Mouse (Mus musculus): ENCODE results near the gene Pgam2. TPM values are rescaled to one million over a fixed set of nuclear protein-coding genes. Genes with fewer than 3 reads are reported as not detected.
A peak's percentile ranks its signal among the peaks of the same experiment; 100 is the strongest.

Gene Pgam2
- polyA plus RNA-seq, 1 experiment: 1.1 TPM

DNA sequence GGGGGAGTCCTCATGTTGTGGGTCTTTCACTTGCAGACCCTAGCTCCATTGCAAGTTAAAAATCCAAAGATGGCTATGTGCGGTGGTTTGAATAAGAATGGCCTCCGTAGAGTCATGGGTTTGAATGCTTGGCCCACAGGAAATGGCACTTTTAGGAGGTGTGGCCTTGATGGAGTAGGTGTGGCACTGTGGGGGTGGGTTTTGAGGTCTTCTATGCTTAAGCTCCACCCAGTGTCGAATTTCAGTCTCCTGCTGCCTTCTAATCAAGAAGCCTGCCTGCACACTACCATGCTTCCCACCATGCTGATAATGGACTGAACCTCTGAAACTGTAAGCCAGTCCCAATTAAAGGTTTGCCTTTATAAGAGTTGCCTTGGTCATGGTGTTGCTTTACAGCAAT, 39.6 kb upstream of the Pgam2 start:
- TF ChIP-seq POLR2A (IDR thresholded peaks at IDR 0.05; ENCODE audit: borderline replicate concordance, insufficient read depth, low read length) (no peak), CTCF (IDR thresholded peaks at IDR 0.05; ENCODE audit: borderline replicate concordance, insufficient read depth, low read depth, low read length) (no peak)
- Histone ChIP-seq H3K4me3 (replicated peaks; ENCODE audit: insufficient read depth, low read depth, low read length) (no peak overlapping the region), H3K27me3 (ENCODE audit: control insufficient read depth, insufficient read depth, low read length) (no peaks in the 10 kb centered on the region), H3K4me1 (ENCODE audit: control insufficient read depth, insufficient read depth, low read length) (no peaks in the 10 kb centered on the region), H3K27ac (ENCODE audit: insufficient read depth, low read length) (no peak overlapping the region)
- WGBS: 84% methylated on average over 3 of the region's 3 CpGs
- DNase-seq: no peak

DNA sequence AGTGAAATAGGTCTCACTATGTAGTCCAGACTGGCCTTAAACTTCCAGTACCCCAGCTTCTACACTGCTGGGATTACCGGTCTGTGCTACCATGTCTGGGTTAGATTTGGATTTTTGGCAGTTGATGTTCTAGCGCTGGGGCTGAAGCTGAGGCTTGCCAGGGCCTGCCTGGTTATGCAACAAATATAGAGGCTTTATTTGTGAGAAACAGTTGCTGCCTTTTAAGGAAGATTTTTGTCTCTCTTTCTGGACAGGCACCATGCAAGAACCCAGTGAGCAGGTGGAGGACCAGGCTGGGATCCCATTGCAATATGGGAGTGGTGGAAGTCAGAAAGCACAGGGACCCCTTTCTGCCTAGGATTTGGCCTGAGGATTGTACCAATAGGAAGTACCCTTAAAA, 38.2 kb upstream of the Pgam2 start:
- Histone ChIP-seq H3K27me3 (ENCODE audit: control insufficient read depth, insufficient read depth, low read length) (no peaks in the 10 kb centered on the region), H3K27ac (ENCODE audit: insufficient read depth, low read length) (no peak overlapping the region), H3K4me1 (ENCODE audit: control insufficient read depth, insufficient read depth, low read length) (no peaks in the 10 kb centered on the region), H3K4me3 (replicated peaks; ENCODE audit: insufficient read depth, low read depth, low read length) (no peak overlapping the region)
- DNase-seq: no peak
- TF ChIP-seq CTCF (IDR thresholded peaks at IDR 0.05; ENCODE audit: borderline replicate concordance, insufficient read depth, low read depth, low read length) (no peak), POLR2A (IDR thresholded peaks at IDR 0.05; ENCODE audit: borderline replicate concordance, insufficient read depth, low read length) (no peak)
- 84% methylated on average over 2 of the region's 2 CpGs for WGBS

DNA sequence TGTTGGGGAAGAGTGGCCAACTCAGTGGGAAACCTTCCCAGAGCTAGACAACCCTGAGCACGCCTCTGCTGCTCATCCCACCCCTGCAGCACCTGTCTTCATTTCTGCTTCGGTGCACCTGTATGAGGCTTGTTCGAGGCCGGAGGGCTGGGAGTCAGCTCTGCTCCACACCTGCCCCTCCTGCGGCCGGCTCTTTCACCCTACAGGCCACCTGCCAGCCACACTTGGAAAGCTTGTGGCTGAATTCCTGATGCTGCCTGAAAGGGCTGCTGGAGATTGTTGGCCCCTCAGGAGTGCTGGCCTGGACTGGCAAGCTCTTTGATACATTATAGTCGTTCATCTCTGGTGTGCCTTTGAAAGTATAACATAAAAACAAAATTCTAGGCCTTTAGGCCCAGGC, 36.8 kb upstream of the Pgam2 start:
- no peak for TF ChIP-seq CTCF (IDR thresholded peaks at IDR 0.05; ENCODE audit: borderline replicate concordance, insufficient read depth, low read depth, low read length)
- no peak for TF ChIP-seq POLR2A (IDR thresholded peaks at IDR 0.05; ENCODE audit: borderline replicate concordance, insufficient read depth, low read length)
- 50% methylated on average over 7 of the region's 7 CpGs for WGBS
- no peak for DNase-seq
- Histone ChIP-seq H3K4me1 (ENCODE audit: control insufficient read depth, insufficient read depth, low read length) (peaks cover 5% of the 10 kb centered on the region), H3K4me3 (replicated peaks; ENCODE audit: insufficient read depth, low read depth, low read length) (no peak overlapping the region), H3K27ac (ENCODE audit: insufficient read depth, low read length) (no peak overlapping the region), H3K27me3 (ENCODE audit: control insufficient read depth, insufficient read depth, low read length) (no peaks in the 10 kb centered on the region)

DNA sequence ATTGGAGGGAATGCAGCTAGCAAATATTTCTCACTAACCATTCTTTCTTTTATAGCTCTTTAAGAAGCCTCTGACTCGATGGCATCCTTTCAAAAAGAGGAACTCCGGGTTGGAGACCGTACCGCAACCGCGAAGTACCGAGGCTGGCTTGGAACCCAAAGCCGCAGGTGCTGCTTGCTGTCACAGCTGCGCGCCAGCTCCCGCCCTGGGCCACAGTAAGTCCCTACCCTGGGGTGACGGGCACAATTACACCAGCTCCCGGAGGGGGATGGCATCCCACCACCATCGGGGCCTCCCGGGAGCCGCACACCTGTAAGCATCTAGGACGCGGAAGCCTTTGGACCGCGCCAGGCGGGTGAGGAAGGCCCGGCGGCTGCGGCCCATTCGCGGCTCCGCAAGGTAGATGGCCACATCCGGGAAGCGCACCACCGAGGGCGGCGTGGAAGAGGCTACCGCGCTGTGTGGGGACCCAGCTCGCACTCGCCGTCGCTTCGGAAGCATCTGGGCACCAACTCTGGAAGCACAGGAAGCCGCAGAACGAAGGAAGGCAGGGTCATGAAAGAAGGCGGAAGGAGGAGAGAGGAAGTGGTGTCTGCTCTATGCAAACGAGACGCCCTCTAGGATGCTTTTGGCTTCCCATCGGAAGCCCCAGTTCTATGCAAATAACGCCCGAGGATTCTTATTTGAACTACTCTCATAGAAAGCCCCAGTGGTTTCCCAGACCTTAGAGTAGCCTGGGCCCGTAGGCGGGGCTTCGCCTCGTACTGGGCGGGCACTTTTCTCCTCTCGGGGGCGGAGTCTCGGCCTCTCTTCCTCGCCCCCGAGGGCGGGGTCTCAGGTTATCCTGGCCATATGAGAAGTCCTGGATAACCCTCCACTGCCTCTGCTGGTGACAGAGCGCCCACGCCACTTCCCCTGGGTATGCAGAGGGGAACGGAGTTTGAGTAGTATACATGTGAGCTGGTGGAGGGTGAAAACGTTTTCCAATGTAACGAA, 34.0 kb upstream of the Pgam2 start, which contains the start of gene Polm:
Gene Polm (minus strand): TSS at position 766 of the 996 bp plus-strand sequence.
- DNase-seq: peak; percentile 93 to 94
- Histone ChIP-seq H3K4me3 (replicated peaks; ENCODE audit: insufficient read depth, low read depth, low read length) (peak within 1 kb of the TSS; percentile 83), H3K27ac (ENCODE audit: insufficient read depth, low read length) (peak within 1 kb of the TSS; percentile 37), H3K27me3 (ENCODE audit: control insufficient read depth, insufficient read depth, low read length) (no peaks in the 10 kb centered on the region), H3K4me1 (ENCODE audit: control insufficient read depth, insufficient read depth, low read length) (peaks cover 5% of the 10 kb centered on the region)
- WGBS: under 1% methylated on average over 63 of the region's 63 CpGs
- TF ChIP-seq POLR2A (IDR thresholded peaks at IDR 0.05; ENCODE audit: borderline replicate concordance, insufficient read depth, low read length): peak; percentile 59; the same call in 1 of the 2 replicates
- TF ChIP-seq CTCF (IDR thresholded peaks at IDR 0.05; ENCODE audit: borderline replicate concordance, insufficient read depth, low read depth, low read length): peak; percentile 72

DNA sequence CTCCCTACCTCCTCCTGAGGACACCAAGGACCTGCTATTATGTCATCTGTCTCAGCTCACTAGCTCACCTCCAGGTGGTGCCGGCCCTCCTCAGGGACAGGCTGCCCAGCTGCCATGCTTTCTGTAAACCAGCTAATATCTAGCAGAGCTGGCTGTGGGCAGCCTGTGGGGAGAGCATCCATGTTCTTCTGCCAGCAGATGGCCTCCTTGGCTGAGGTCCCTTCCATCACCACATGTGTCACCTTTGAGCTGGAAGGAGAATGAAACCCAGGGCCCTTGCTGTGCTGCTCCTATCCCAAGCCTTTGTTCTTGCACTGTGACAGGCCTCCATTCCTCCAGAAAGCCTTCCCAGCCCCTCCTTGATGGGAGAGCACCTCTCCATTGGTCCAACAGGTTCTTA, 32.6 kb upstream of the Pgam2 start:
- Histone ChIP-seq H3K4me3 (replicated peaks; ENCODE audit: insufficient read depth, low read depth, low read length) (no peak overlapping the region), H3K27ac (ENCODE audit: insufficient read depth, low read length) (no peak overlapping the region), H3K27me3 (ENCODE audit: control insufficient read depth, insufficient read depth, low read length) (no peaks in the 10 kb centered on the region), H3K4me1 (ENCODE audit: control insufficient read depth, insufficient read depth, low read length) (peaks cover 5% of the 10 kb centered on the region)
- peak; percentile 44 to 45 for DNase-seq
- WGBS: 19% methylated on average over 1 of the region's 1 CpGs
- TF ChIP-seq CTCF (IDR thresholded peaks at IDR 0.05; ENCODE audit: borderline replicate concordance, insufficient read depth, low read depth, low read length) (no peak; the same call in 1 of the 2 replicates), POLR2A (IDR thresholded peaks at IDR 0.05; ENCODE audit: borderline replicate concordance, insufficient read depth, low read length) (no peak)

DNA sequence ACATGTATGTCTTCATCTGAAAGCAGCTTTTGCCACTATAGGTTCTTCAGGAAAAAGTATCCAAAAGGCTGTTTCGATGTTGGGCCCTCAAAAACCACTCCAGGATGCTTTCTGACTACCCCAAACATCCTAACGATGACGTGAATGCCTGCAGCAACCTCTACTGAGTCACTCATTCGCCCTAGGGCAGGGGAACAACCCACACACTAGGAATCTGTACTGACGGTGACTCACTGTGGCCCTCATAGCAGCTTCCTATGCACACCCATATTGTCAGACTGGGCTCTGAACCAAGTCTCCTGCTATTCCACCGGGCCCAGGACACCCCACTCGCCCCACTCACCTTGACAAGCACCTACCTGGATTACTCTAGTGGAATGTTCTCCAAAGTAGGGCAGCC, 31.5 kb upstream of the Pgam2 start:
- no peak for DNase-seq
- Histone ChIP-seq H3K27ac (ENCODE audit: insufficient read depth, low read length) (no peak overlapping the region), H3K27me3 (ENCODE audit: control insufficient read depth, insufficient read depth, low read length) (no peaks in the 10 kb centered on the region), H3K4me1 (ENCODE audit: control insufficient read depth, insufficient read depth, low read length) (peaks cover 5% of the 10 kb centered on the region), H3K4me3 (replicated peaks; ENCODE audit: insufficient read depth, low read depth, low read length) (no peak overlapping the region)
- 85% methylated on average over 7 of the region's 7 CpGs for WGBS
- no peak for TF ChIP-seq POLR2A (IDR thresholded peaks at IDR 0.05; ENCODE audit: borderline replicate concordance, insufficient read depth, low read length)
- no peak for TF ChIP-seq CTCF (IDR thresholded peaks at IDR 0.05; ENCODE audit: borderline replicate concordance, insufficient read depth, low read depth, low read length)

DNA sequence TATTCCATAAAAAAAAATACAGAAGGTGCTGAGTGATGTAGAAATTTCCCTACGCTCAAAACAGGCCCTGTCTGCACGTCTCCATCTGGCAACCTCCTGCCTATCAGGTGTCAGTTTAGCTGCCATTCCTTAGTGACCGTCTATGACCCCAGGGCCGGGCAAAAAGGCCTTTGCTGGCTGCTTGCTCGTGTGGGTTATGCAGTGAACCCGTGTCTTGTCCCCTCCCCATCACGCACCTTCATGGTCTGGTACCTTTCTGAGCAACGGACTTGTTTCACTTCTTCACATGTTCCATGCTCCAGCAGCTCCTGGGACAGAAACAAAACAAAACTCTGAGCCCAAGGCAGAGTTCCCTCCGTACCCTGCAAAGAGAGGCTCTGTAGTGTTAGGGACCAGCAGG, 31.0 kb upstream of the Pgam2 start:
- Histone ChIP-seq H3K27me3 (ENCODE audit: control insufficient read depth, insufficient read depth, low read length) (no peaks in the 10 kb centered on the region), H3K4me3 (replicated peaks; ENCODE audit: insufficient read depth, low read depth, low read length) (no peak overlapping the region), H3K27ac (ENCODE audit: insufficient read depth, low read length) (no peak overlapping the region), H3K4me1 (ENCODE audit: control insufficient read depth, insufficient read depth, low read length) (peaks cover 5% of the 10 kb centered on the region)
- TF ChIP-seq POLR2A (IDR thresholded peaks at IDR 0.05; ENCODE audit: borderline replicate concordance, insufficient read depth, low read length): no peak
- TF ChIP-seq CTCF (IDR thresholded peaks at IDR 0.05; ENCODE audit: borderline replicate concordance, insufficient read depth, low read depth, low read length): no peak
- no peak for DNase-seq
- WGBS: 87% methylated on average over 9 of the region's 9 CpGs

DNA sequence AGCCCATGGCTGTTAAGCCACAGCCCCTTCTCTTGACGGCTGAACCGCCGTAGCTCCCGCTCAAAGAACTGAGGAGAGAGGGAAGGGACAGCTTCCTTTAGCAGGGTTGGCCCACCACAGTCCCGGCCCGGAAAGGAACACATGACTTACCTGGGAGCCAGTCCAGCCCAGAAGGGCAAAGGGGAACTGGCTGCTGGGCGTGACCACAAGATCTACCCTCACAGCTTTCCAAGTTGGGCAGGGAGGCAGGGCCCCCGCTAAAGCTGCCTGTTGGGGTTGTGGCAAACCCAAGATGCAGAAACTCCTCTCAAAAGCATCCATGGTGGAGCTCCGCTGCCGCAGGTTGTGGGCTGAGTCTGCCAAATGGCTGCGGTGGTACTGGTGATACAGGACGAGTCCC, 25.8 kb upstream of the Pgam2 start:
- WGBS: 90% methylated on average over 12 of the region's 12 CpGs
- no peaks in the 10 kb centered on the region; the same call in 1 of the 2 replicates for H3K4me1 ChIP-seq (ENCODE audit: control insufficient read depth, insufficient read depth, low read length)
- TF ChIP-seq POLR2A (IDR thresholded peaks at IDR 0.05; ENCODE audit: borderline replicate concordance, insufficient read depth, low read length) (no peak), CTCF (IDR thresholded peaks at IDR 0.05; ENCODE audit: borderline replicate concordance, insufficient read depth, low read depth, low read length) (no peak)
- no peak overlapping the region for H3K4me3 ChIP-seq (replicated peaks; ENCODE audit: insufficient read depth, low read depth, low read length)
- DNase-seq: no peak
- no peak overlapping the region for H3K27ac ChIP-seq (ENCODE audit: insufficient read depth, low read length)
- no peaks in the 10 kb centered on the region for H3K27me3 ChIP-seq (ENCODE audit: control insufficient read depth, insufficient read depth, low read length)

Data from cerebellum, adult 2 months (tissue).